Mouse (Mus musculus) right cerebral cortex, postnatal 4 days (tissue): ENCODE results near the gene Prg2.
A peak's percentile ranks its signal among the peaks of the same experiment; 100 is the strongest.

Source experiments
- DNase-seq: peaks from one replicate; pipeline ENCODE4 v3.0.0-alpha.2; 2022

Prg2 gene

GRCm38 (mm10) chr2:84962906-84963507, 17.3 kb upstream of the Prg2 start:
- no peak for DNase-seq

DNA sequence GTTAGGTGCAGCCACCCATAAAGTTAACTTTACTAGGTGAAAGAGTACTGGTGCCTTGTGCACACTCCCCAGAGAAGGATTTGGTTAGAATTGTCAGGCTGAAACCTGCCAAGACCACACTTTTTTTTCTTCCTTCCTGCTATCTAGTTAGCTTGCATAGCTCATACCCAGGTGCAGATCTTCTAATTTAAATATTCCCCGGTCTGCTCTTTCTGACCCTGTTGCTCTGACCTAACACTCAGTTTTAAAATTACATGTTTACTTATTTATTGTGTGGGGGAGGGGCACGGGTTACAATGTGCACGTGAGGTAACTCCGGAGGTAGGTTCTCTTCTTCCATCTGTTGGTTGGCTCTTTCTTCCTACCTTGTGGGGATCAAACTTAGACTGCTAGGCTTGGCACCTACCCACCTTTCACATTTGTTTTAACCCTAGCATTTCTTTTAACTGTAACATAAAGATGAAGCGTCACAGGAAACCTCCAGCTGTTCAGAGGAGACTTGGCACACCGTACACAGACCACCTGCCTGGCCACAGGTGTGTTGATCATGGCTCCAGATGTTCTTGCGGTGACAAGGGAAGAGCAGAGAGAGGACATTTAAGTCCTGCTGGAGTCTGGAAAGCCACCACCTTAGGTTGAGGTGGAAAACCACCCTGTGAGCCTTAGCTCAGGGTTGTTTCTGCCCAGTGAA, 16.0 kb upstream of the Prg2 start:
- no peak for DNase-seq

DNA sequence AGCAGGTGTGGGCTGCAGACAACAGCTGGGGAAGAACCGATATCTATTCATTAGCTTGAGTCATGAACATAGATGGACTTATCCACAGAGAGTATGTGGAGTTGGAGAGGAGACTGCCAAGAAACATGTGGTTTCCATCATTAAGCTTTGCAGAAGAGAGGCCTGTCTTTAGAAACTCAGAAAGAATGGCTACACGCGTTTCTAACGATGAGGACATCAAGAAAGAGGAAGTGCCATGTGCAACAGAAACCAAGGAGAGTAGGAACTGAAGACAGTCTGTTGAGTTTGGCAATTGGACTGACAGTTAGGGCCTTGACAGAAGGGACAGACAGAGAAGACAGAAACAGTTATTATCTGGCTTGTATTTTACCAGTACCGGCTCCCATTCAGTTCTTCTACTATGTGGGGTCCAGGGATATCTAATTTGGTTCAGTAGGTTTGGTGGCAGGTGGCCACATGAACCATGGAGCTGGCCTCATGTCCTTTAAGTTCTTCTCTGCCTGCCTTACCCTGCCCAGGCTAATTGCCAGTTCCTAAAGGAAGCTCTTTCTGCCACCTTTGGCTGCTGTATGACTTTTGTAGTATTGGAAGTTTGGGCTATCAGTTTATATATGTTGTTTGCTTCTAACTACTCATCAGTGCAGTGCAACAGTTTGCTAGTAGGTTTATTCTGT, 12.8 kb upstream of the Prg2 start:
- DNase-seq: no peak

GRCm38 (mm10) chr2:84975580-84975979, 4.7 kb upstream of the Prg2 start:
- no peak for DNase-seq

DNA sequence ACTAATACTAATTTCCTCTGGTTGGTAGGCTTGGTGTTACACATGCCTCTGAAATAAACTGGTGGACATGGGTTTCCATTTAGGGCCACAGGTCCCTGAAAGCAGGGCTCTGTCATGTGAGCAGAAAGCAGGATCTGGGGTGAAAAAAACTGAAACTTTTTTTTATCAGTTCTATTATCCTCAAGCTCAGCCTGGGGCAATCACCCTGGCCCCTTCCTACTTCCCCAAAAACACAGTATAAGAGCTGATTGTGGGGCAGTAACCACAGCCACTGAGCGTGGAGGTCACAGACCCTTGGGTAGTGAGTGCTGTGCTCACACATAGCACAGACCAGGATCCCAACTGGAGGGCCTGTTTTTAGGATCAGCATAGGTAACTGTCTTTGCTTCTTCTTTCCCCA, 7.7 kb downstream of the Prg2 start, which contains the start of gene Prg3:
Gene Prg3, plus strand, starts transcription at position 286 of the 400 bp plus-strand sequence.
- no peak for DNase-seq

GRCm38 (mm10) chr2:84996376-84996775, 16.1 kb downstream of the Prg2 start:
- no peak for DNase-seq

DNA sequence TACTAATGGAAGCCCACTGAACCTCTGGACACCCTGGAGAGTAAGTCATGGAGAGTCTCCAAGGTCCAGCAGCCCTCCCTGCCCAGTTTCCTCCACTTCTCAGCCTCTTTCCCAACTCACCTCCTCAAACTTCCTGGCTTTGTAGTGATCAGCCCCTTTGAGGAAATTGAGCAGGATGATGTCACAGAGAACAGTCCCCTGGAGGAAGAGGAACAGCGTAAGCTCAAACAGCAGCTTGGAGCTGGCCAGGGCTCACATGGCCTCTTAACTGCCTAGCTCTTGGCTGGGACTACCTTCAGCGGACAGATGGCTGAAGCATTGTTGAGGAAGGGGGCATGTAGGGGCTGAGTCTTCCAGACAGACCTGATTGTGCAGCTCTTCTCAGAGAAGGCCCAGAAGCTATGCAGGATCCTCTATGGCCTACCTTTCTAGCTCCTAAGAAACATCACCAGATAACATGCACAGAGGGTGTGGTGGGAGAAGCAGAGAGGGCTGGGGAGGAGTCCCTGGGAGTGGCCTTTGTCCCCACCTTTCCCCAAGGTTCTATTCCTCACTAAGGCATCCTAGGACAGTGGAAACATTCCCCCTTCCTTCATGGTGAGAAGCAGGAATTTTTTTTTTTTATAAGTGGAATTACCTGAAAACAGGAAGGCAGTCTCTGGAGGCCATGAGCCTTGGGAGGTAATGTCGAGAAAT, 19.4 kb downstream of the Prg2 start:
- DNase-seq: no peak

- no peak for DNase-seq
These were observed 21.2 kb downstream of the Prg2 start for GRCm38 (mm10) chr2:85001497-85001896.

DNA sequence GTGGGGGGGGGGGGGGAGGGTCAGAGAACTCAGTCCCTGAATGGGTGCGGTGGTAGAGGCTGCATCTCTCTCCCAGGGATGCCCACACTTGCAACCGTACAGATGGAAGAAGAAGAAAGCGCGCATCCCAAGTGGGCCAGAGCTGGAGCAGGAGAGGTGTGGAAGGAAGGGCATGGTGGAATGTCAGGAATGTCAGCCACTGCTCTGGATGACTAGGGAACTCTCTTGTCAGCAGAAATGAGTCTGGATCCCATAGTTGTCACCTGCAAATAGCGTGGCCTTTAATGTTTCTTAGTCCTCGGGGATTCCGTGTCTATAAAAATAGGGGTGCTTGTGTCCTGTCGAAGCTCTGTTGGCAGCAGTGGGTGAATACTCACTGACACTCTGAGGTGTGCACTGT, 22.3 kb downstream of the Prg2 start:
- DNase-seq: no peak

DNA sequence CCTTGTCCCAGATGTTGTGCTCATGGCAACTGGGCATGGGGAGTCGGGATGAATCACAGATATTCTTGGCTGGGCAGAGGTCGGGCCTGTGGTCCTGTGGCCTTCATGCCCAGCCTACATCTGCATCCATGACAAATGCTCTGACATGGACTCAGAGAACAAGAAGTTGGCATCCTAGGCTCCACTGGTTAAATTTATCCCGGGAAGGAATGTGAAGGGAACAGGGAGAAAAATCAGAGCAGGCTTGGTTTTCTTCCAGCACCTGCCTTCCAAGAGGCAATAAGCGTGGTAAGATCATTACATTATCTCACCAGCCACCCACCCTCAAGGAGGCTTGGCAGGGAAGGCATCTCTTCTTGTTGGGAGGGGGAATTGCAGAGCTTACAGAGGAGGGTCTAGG, 24.1 kb downstream of the Prg2 start:
- no peak for DNase-seq

DNA sequence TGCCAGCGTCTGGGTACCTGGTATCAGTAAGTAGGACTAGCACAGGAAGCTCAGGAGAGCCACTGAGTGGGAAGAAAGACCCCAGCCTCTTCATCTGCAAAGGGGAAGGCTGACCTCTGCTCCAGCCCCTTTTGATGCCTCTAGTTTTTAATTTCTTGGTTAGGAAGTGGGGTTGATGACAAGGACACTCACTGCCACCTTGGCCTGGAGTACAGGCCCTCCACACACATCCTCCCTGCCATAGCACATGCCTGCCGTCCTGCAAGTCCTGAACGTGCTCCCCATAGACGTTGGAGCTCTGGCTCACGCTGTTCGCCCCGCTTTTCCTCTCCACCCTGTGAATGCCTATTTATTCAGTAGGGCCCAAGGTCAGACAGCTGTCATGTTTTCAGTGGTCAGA, 26.3 kb downstream of the Prg2 start:
- no peak for DNase-seq

GRCm38 (mm10) chr2:85007729-85008128, 27.5 kb downstream of the Prg2 start:
- no peak for DNase-seq

DNA sequence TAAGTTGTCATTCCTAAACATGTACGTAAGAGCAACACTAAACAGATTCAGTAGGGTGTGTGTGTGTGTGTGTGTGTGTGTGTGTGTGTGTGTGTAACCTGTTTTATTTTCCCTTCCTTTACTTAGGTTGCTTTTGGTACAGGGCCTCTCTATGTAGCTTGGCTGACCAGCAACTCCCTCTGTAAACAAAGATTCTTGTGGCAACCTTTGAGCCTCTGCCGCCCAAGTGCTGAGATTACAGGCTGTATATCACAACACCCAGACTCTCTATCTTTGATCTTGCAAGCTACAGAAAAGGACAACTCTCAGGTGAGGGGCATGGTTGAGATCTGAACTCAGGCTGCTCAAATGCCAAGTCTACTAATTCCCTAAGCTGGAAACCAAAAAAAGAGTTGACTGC, 29.0 kb downstream of the Prg2 start:
- no peak for DNase-seq

DNA sequence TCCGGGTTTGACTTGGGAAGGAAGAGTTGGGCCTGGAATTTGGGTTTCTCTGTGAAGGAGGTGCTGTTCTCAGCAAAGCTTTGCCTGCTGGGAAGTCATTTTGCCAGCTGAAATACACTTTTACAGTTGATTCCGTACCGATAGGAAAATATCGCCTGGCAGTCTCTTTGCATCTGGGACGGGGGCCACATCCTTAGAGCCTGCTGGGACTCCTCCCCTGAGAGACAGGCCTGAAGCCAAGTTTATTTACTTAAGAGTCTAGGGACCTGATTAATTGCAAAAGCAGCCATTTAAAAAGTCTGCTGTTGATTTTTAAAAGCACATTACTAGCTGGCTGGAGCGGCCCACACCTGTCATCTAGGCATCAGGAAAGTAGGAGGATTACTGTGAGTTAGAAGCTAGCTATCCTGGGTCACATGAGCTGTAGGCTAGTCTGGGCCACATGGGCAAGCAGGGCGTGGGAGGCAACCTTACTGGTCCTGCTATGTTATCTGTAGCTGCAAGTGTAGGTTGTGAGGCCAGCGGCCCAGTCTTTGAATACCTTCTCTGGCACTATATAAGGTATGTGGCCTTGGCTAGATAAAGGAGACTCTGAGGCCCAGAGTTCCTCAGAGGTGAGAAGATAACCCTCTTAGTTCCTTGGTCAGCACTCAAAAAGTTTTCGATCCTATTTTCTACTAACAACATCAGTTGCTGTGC, 31.8 kb downstream of the Prg2 start:
- DNase-seq: peak; percentile 24

GRCm38 (mm10) chr2:85012679-85013078, 32.4 kb downstream of the Prg2 start:
- DNase-seq: peak; percentile 28

GRCm38 (mm10) chr2:85013826-85014587, 33.7 kb downstream of the Prg2 start:
- DNase-seq: no peak

GRCm38 (mm10) chr2:85014588-85014982, 34.3 kb downstream of the Prg2 start:
- no peak for DNase-seq

DNA sequence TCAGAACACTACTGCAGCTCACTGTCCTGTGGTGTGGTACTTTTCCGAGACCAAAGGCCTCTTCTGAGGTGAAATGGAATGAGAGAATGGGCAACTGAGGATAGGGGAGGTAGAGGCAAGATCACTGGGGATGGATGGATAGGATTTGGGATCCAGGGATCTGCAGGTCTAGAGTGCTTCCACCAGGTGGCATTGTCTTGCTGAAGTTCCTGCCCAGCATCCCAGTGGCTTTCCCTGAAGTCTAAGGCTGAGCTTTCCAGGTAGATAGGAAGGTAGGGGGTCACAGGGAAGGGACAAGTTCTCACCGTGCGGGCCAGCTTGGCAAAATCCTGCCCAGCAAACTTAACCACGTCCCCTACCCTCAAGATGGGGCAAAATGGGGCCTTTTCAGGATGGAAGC, 41.8 kb downstream of the Prg2 start:
- DNase-seq: no peak

GRCm38 (mm10) chr2:85026178-85026577, 45.9 kb downstream of the Prg2 start:
- no peak for DNase-seq

DNA sequence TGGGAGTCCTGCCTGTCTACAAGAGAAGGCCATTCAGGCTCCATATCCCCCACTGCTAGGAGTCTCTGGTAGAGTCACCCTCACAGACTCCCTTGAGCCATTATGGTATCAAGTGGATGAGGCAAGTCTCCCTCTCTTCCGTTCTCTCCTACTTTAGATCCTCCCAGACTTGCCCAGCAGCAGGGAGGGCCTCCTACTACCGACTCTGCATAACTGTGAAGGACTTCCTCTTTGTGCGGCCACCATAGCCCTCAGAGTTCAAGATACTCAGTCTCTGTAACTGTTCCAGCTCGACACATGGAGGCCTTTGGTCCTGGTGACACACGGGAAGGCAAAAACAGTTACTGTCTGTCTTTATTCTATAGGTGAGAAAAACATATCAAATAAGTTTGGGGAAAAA, 47.0 kb downstream of the Prg2 start:
- no peak for DNase-seq

- no peak for DNase-seq
These were observed 49.6 kb downstream of the Prg2 start for GRCm38 (mm10) chr2:85029897-85030296.

GRCm38 (mm10) chr2:85030989-85031388, 50.7 kb downstream of the Prg2 start:
- DNase-seq: no peak
